Mouse (Mus musculus): ENCODE measurements around the gene Spred2. TPM values are rescaled to one million over a fixed set of nuclear protein-coding genes. Genes with fewer than 3 reads are reported as not detected.
A peak's percentile ranks its signal among the peaks of the same experiment; 100 is the strongest.

The Spred2 gene
- total RNA-seq, 2 experiments from 2014 or later: 7.2 to 7.6 TPM

- no peak for DNase-seq
Measured at GRCm38 (mm10) chr11:19984029-19984428, 59.9 kb downstream of the Spred2 start.

GRCm38 (mm10) chr11:19985283-19985854, 61.2 kb downstream of the Spred2 start:
- no peak for DNase-seq

- peak; percentile 41 for DNase-seq
Measured at GRCm38 (mm10) chr11:19986443-19986861, 62.3 kb downstream of the Spred2 start.

- peak; percentile 48 for DNase-seq
Measured at GRCm38 (mm10) chr11:19986871-19987755, 62.9 kb downstream of the Spred2 start.

GRCm38 (mm10) chr11:19987756-19988091, 63.5 kb downstream of the Spred2 start:
- no peak for DNase-seq

GRCm38 (mm10) chr11:19988224-19988623, 64.0 kb downstream of the Spred2 start:
- DNase-seq: no peak

GRCm38 (mm10) chr11:19988631-19989030, 64.5 kb downstream of the Spred2 start:
- DNase-seq: no peak

GRCm38 (mm10) chr11:19989141-19989910, 65.2 kb downstream of the Spred2 start:
- DNase-seq: no peak

GRCm38 (mm10) chr11:19990731-19991130, 66.6 kb downstream of the Spred2 start:
- no peak for DNase-seq

GRCm38 (mm10) chr11:19991303-19991976, 67.3 kb downstream of the Spred2 start:
- no peak for DNase-seq

GRCm38 (mm10) chr11:19992341-19993281, 68.4 kb downstream of the Spred2 start:
- no peak for DNase-seq

- no peak for DNase-seq
Measured at GRCm38 (mm10) chr11:19993753-19994152, 69.6 kb downstream of the Spred2 start.

- DNase-seq: no peak
Measured at GRCm38 (mm10) chr11:19994262-19994790, 70.2 kb downstream of the Spred2 start.

GRCm38 (mm10) chr11:19997940-19998339, 73.8 kb downstream of the Spred2 start:
- no peak for DNase-seq

GRCm38 (mm10) chr11:20002883-20003282, 78.7 kb downstream of the Spred2 start:
- DNase-seq: no peak

GRCm38 (mm10) chr11:20007701-20008100, 83.5 kb downstream of the Spred2 start:
- no peak for DNase-seq

- no peak for DNase-seq
Measured at GRCm38 (mm10) chr11:20011210-20011978, 87.2 kb downstream of the Spred2 start.

- DNase-seq: no peak
Measured at GRCm38 (mm10) chr11:20013366-20013765, 89.2 kb downstream of the Spred2 start.

GRCm38 (mm10) chr11:20017937-20018336, 93.8 kb downstream of the Spred2 start:
- no peak for DNase-seq

GRCm38 (mm10) chr11:20018905-20019304, 94.7 kb downstream of the Spred2 start:
- DNase-seq: no peak

Data from gastrocnemius, postnatal 25 days (tissue).